Mouse (Mus musculus) heart, postnatal 0 days (tissue): Measurements from ENCODE around the gene Nfatc2ip. TPM values are rescaled to one million over a fixed set of nuclear protein-coding genes. Genes with fewer than 3 reads are reported as not detected.
"Not testable (repeated sequence)": the region's sequence is repeated elsewhere in the genome, so short reads cannot be mapped to it uniquely, and the experiment has no call there.

Source experiments
- ATAC-seq: fragments of 200-750 bp; cut with Nextera tagmentation; 2 replicates; pipeline ENCODE4 v1.8.0; 2017; ENCODE audit warnings: low read depth, moderate number of reproducible peaks, moderate library complexity; ENCODE audit not compliant: insufficient read depth
- DNase-seq: peaks from one replicate; pipeline ENCODE4 v3.0.0-alpha.2; 2016; ENCODE audit warnings: low spot score
- H3K27ac ChIP-seq: fragments of 300-500 bp; sonication (generic); 2 replicates; pipeline ENCODE4 v1.5.1; 2014; ENCODE audit warnings: low read depth, mild to moderate bottlenecking
- H3K27me3 ChIP-seq: fragments of 300-500 bp; sonication (generic); 2 replicates; pipeline ENCODE4 v1.6.1; 2014; ENCODE audit warnings: low read length, mixed read lengths; ENCODE audit not compliant: control insufficient read depth, insufficient read depth
- H3K36me3 ChIP-seq: fragments of 300-500 bp; sonication (generic); replicated peaks from 2 replicates; pipeline ENCODE4 v1.6.1; 2014; ENCODE audit warnings: low read length, mixed read lengths; ENCODE audit not compliant: control insufficient read depth, insufficient read depth
- H3K4me1 ChIP-seq: fragments of 300-500 bp; sonication (generic); 2 replicates; pipeline ENCODE4 v1.6.1; 2014; ENCODE audit warnings: antibody characterized with exemption; ENCODE audit not compliant: control insufficient read depth, insufficient read depth
- H3K4me2 ChIP-seq: fragments of 300-500 bp; sonication (generic); 2 replicates; pipeline ENCODE4 v1.6.1; 2014; ENCODE audit warnings: low read depth, mild to moderate bottlenecking, low read length, moderate library complexity
- H3K4me3 ChIP-seq: fragments of 300-500 bp; sonication (generic); 2 replicates; pipeline ENCODE4 v1.5.1; 2014; ENCODE audit warnings: low read depth, low read length
- H3K9ac ChIP-seq: fragments of 300-500 bp; sonication (generic); replicated peaks from 2 replicates; pipeline ENCODE4 v1.6.1; 2014; ENCODE audit warnings: low read depth, low read length, mixed read lengths
- H3K9me3 ChIP-seq: fragments of 300-500 bp; sonication (generic); replicated peaks from 2 replicates; pipeline ENCODE4 v1.6.1; 2016; ENCODE audit warnings: low read length; ENCODE audit not compliant: control insufficient read depth
- CTCF ChIP-seq: IDR thresholded peaks from 2 replicates; pipeline ENCODE4 v1.5.1; 2016; ENCODE audit warnings: antibody characterized with exemption, control low read depth, low read depth
- EP300 ChIP-seq: IDR thresholded peaks from 2 replicates; pipeline ENCODE4 v1.6.1; 2016; ENCODE audit warnings: antibody characterized with exemption, low read depth
- WGBS: fragments of 180-500 bp; shearing (Covaris S2); extraction: QIAGEN DNeasy Blood & Tissue Kit; methylation state at CpG from one replicate; pipeline ENCODE4 v1.1.7; 2014; 5-methylcytosine and 5-hydroxymethylcytosine counted together
- polyA plus RNA-seq: library from polyadenylated mRNA; unstranded; fragments of >200 nt; fragmentation: Nextera tagmentation; extraction: Ambion mirVana; gene quantifications from 2 replicates; pipeline ENCODE4 v1.2.1, GENCODE M21; 2015
- total RNA-seq: library from RNA; depleted of rRNA; stranded (reverse); fragments of >200 nt; gene quantifications from 2 replicates; pipeline ENCODE4 v1.2.3, GENCODE M21; 2014; ENCODE audit warnings: low replicate concordance

The Nfatc2ip gene
- total and polyA plus RNA-seq, 2 experiments from 2014 or later: 1.2 to 3.5 TPM

DNA sequence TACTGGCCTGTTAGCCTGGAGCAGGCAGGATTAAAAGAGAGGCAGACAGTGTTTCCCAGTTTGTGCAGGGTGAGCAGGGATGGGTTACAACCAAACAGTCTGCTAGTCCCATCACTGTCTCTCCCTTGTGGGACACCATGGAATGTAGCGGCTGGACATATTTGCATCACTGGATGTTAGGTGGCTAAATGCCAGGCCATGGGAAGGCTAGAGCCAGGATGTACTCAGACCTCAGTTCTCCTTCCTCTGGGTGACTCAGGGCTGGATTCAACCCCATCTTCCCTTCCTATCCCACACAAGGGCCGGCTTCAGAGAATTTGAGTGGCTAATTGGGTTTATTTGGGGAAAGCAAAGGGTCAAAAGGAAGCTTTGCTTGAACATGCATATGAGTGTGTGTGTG is 12.1 kb upstream of the Nfatc2ip start:
- Histone ChIP-seq H3K27ac (no peak overlapping the region), H3K9me3 (no peaks in the 10 kb centered on the region), H3K4me1 (no peaks in the 10 kb centered on the region), H3K27me3 (no peaks in the 10 kb centered on the region), H3K9ac (no peak overlapping the region), H3K36me3 (no peaks in the 10 kb centered on the region), H3K4me2 (no peak overlapping the region), H3K4me3 (no peak overlapping the region)
- no peak for TF ChIP-seq CTCF
- TF ChIP-seq EP300: no peak
- no peak for DNase-seq
- ATAC-seq: no peak
- 60% methylated on average over 2 of the region's 2 CpGs for WGBS

DNA sequence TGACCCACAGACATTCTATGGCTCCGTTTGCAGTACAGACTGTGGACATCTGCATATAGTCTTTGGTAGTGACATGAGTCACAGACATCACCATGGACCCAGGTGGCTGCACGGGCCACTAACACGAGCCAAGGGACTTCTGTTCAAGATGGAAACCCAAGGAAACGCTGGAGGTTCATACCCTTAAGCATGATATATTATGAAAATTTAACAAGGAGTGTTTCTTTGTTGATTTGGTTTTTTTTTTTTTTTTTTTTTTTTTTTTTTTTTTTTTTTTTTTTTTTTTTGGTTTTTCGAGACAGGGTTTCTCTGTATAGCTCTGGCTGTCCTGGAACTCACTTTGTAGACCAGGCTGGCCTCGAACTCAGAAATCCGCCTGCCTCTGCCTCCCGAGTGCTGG is 6.0 kb upstream of the Nfatc2ip start:
- WGBS: 73% methylated on average over 6 of the region's 8 CpGs
- not testable (repeated sequence) for H3K4me3 ChIP-seq, ATAC-seq, H3K4me2 ChIP-seq, H3K27ac ChIP-seq, H3K36me3 ChIP-seq, H3K27me3 ChIP-seq, H3K9me3 ChIP-seq, DNase-seq, H3K9ac ChIP-seq, H3K4me1 ChIP-seq

DNA sequence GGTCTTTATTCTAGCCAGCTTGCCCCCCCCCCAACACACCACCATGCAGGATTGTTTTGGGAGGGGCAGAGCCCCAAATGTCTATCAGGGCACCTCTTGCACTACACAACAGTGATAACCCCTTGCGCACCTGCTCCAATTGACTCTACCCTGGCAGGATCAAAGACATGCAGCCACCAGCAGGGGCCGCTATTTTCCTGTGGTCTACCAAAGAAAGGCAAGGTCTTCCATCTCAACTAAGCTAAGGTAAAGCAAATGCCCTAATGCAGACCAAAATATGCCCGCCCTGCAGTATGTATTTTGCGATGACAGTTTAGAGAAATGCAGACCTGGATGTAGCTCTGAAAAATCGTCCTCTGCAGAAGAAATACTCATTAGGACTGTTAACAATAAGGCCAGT is 3.0 kb upstream of the Nfatc2ip start:
- TF ChIP-seq EP300 (no peak), CTCF (peak; percentile 91)
- no peaks in the 10 kb centered on the region for H3K27me3 ChIP-seq
- H3K9ac ChIP-seq: no peak overlapping the region
- 10% methylated on average over 5 of the region's 5 CpGs for WGBS
- H3K9me3 ChIP-seq: no peaks in the 10 kb centered on the region
- no peak for ATAC-seq
- H3K36me3 ChIP-seq: no peaks in the 10 kb centered on the region
- H3K4me2 ChIP-seq: no peak overlapping the region
- peak; percentile 66 for DNase-seq
- H3K4me3 ChIP-seq: no peak overlapping the region
- H3K27ac ChIP-seq: no peak overlapping the region
- H3K4me1 ChIP-seq: 0 out of 2 replicates have a peak, but pooled peaks cover 3% of the 10 kb centered on the region

DNA sequence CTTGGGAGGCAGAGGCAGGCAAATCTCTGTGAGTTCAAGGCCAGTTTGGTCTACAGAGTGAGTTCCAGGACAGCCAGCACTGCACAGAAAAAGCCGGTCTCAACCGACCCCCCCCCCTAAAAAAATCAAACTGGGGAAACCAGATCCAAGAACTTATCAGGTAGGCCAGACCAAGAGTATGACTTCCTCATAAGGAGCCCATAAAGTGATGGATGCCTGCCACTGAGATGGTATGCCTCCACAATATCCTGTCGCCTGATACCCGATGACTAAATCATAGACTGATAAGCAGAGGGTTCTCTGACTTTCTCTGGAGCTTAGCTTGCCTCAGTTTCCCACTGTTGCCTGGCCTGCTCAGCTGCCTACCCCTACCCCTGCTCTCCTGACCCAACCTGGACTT is 1.3 kb upstream of the Nfatc2ip start:
- Histone ChIP-seq H3K36me3 (no peaks in the 10 kb centered on the region), H3K27ac (no peak overlapping the region), H3K27me3 (no peaks in the 10 kb centered on the region), H3K9ac (no peak overlapping the region), H3K9me3 (no peaks in the 10 kb centered on the region), H3K4me3 (no peak overlapping the region), H3K4me2 (no peak overlapping the region), H3K4me1 (0 out of 2 replicates have a peak, but pooled peaks cover 3% of the 10 kb centered on the region)
- no peak for ATAC-seq
- 87% methylated on average over 4 of the region's 4 CpGs for WGBS
- no peak for DNase-seq
- TF ChIP-seq CTCF: no peak
- no peak for TF ChIP-seq EP300

DNA sequence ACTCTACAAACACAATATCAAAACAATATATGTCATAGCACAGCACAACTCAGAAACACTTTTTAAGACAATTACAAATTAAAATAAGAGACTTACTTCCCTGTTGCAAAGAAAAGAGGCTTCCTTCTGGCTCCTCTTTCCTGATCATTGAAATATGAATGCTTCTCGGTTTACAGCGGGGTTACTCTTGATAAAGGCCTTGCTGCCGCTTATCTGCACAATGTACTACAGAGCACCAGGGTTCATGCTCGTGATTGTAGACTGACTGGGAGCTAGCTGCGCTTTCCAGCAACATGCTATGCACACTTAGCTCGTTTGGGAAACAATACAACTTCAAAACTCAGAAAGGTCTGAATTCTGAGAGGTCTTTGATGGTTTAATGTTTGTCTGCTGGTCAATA is 684 bp upstream of the Nfatc2ip start:
- ATAC-seq (no peak), DNase-seq (no peak)
- Histone ChIP-seq H3K9me3 (no peaks in the 10 kb centered on the region), H3K4me2 (peak overlapping the region; percentile 22; the same call in 1 of the 2 replicates), H3K27ac (no peak overlapping the region), H3K27me3 (no peaks in the 10 kb centered on the region), H3K4me1 (0 out of 2 replicates have a peak, but pooled peaks cover 3% of the 10 kb centered on the region), H3K36me3 (no peaks in the 10 kb centered on the region), H3K9ac (no peak overlapping the region), H3K4me3 (no peak overlapping the region)
- 28% methylated on average over 6 of the region's 6 CpGs for WGBS
- TF ChIP-seq CTCF (no peak), EP300 (no peak)

DNA sequence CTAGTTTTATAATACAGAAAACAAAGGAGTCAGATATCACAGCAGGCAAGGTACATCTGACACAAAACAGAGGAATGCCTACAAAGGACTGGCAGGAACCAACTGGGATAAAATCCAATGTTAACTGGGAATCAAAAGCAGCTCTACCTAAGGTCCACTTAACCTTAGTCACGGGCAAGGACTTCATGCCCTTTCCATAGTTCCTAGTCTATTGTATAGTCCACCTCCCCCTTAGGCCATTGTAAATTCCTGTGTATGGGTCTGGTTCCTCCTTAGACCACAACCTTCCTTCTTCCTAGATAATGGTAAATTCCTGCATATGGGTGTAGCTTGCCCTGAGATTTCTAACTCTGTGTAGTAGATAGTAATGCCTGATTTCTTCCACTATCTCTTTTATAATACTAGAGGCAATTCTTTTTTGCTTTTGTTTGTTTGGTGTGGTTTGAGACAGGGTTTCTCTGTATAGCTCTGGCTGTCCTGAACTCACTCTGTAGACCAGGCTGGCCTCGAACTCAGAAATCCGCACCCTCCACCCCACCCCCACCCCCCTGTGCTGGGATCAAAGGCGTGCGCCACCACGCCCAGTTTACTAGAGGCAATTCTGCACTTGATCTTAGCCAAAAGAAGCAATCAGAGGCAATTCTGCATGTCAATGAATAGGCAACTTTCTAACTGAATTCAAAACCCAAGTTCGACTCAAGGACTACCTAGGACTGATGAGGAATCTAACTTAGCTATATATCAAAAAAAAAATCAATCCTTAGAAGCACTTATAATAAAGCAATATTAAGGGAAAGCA is 4.3 kb downstream of the Nfatc2ip start:
- not testable (repeated sequence) for H3K4me2 ChIP-seq, H3K4me1 ChIP-seq, DNase-seq, H3K27ac ChIP-seq, ATAC-seq, H3K4me3 ChIP-seq, H3K9ac ChIP-seq, H3K9me3 ChIP-seq, H3K27me3 ChIP-seq
- H3K36me3 ChIP-seq: peaks cover 34% of the 10 kb centered on the region
- WGBS: 89% methylated on average over 7 of the region's 7 CpGs
